Mouse (Mus musculus): Measurements from ENCODE around the gene Rmi1.

DNA sequence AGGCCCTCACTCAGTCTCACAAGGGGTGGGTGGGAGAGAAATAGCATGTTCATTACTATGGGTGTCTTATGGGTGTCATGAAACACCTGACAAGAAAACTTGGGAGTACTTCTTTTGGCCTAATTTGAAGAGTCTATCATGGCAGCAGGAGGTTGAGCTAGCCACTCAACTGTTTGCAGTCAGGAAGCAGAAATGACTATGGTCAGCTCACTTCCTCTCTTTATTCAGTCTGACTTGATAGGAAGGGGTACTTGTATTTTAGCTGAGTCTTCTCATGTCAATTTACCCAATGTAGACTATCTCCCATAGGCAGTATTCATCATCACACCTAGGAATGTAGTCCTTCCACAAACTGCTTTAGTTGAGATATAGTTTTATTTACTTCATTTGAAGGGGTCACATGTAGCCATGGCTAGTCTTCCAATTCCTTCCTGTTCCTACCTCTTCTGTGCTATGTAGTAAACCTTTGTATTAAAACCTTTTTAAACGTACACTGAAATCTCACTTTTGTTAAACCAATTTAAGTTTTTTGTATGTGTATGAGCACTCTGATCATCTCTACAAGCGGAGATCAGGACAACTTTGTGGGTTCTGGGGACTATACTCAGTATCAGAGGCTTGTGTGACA lies 12.6 kb upstream of the Rmi1 start:
- TF ChIP-seq CTCF (IDR thresholded peaks at IDR 0.05; ENCODE audit: low read depth) (no peak), EP300 (optimal IDR thresholded peaks at IDR 0.05) (no peak)

Measured in stomach, postnatal 0 days (tissue).